Mouse (Mus musculus) limb, embryonic 10.5 days (tissue): ENCODE measurements at regions not wholly inside any gene's neighbourhood (a gene's known extent, or its start where the extent isn't known, plus 50 kb on each side); places are given as distances from the start of the nearest gene placed in this dataset.
"Not testable (repeated sequence)": the region's sequence is repeated elsewhere in the genome, so short reads cannot be mapped to it uniquely, and the experiment has no call there.

Experiments used
- DNase-seq: peaks from one replicate; pipeline ENCODE4 v3.0.0-alpha.2; 2017; ENCODE audit warnings: low spot score
- H3K27ac ChIP-seq: fragments of 300-500 bp; sonication (generic); 2 replicates; pipeline ENCODE4 v1.5.1; 2016; ENCODE audit warnings: mild to moderate bottlenecking
- H3K27me3 ChIP-seq: fragments of 300-500 bp; sonication (generic); 2 replicates; pipeline ENCODE4 v1.6.1; 2016; ENCODE audit warnings: low read depth, mild to moderate bottlenecking; ENCODE audit not compliant: poor library complexity, severe bottlenecking
- H3K36me3 ChIP-seq: fragments of 300-500 bp; sonication (generic); 2 replicates; pipeline ENCODE4 v1.6.1; 2016; ENCODE audit warnings: mild to moderate bottlenecking, moderate library complexity
- H3K4me1 ChIP-seq: fragments of 300-500 bp; sonication (generic); 2 replicates; pipeline ENCODE4 v1.6.1; 2016
- H3K4me3 ChIP-seq: fragments of 300-500 bp; sonication (generic); 2 replicates; pipeline ENCODE4 v1.5.1; 2016; ENCODE audit warnings: mild to moderate bottlenecking, moderate library complexity
- H3K9me3 ChIP-seq: fragments of 300-500 bp; sonication (generic); replicated peaks from 2 replicates; pipeline ENCODE4 v1.6.1; 2016; ENCODE audit warnings: mild to moderate bottlenecking
- WGBS: fragments of 180-500 bp; shearing (Covaris S2); methylation state at CpG from one replicate; pipeline ENCODE4 v1.1.7; 2016; 5-methylcytosine and 5-hydroxymethylcytosine counted together

GRCm38 (mm10) chr7:138008601-138009000 is 388.9 kb downstream of the Tcerg1l start:
- H3K27me3 ChIP-seq, result no peaks in the 10 kb centered on the region
- H3K4me3 ChIP-seq, result no peak overlapping the region
- no peak overlapping the region for H3K27ac ChIP-seq
- H3K4me1 ChIP-seq, result no peaks in the 10 kb centered on the region
- no peak for DNase-seq
- H3K36me3 ChIP-seq, result no peaks in the 10 kb centered on the region
- 42% methylated on average over 3 of the region's 3 CpGs for whole genome bisulfite sequencing
- H3K9me3 ChIP-seq, result no peaks in the 10 kb centered on the region

GRCm38 (mm10) chr7:138024021-138024420 is 373.5 kb downstream of the Tcerg1l start:
- not testable (repeated sequence) for H3K4me3 ChIP-seq, H3K27ac ChIP-seq, H3K36me3 ChIP-seq, DNase-seq, H3K9me3 ChIP-seq, H3K27me3 ChIP-seq, H3K4me1 ChIP-seq
- 95% methylated on average over 1 of the region's 1 CpGs for WGBS

- Histone ChIP-seq H3K27ac (no peak overlapping the region), H3K27me3 (no peaks in the 10 kb centered on the region), H3K36me3 (no peaks in the 10 kb centered on the region), H3K4me1 (no peaks in the 10 kb centered on the region), H3K9me3 (no peaks in the 10 kb centered on the region), H3K4me3 (no peak overlapping the region)
- 33% methylated on average over 2 of the region's 2 CpGs for WGBS
- no peak for DNase-seq
These were observed 345.8 kb downstream of the Tcerg1l start for GRCm38 (mm10) chr7:138051696-138052095.

DNA sequence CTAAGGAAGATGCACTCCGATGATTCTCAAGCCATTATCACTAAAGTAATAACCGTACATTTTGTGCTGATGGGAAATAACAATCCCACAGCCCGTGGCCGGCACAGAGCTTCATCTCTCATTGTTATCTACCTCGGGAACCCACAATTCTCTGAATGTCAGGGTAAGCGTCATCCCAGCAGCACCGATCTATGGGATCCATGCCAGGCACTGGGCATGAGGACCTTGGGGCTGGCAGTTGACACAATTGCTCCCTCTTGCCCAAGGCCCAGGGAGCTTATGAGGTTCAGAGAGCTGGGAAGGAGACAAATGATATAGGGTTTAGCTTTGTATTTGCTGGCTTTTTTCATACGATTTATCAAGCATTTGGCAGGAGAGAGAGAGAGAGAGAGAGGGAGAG is 342.8 kb downstream of the Tcerg1l start:
- 93% methylated on average over 8 of the region's 8 CpGs for WGBS
- Histone ChIP-seq H3K9me3 (no peaks in the 10 kb centered on the region), H3K27me3 (no peaks in the 10 kb centered on the region), H3K4me1 (no peaks in the 10 kb centered on the region), H3K27ac (no peak overlapping the region), H3K4me3 (no peak overlapping the region), H3K36me3 (no peaks in the 10 kb centered on the region)
- no peak for DNase-seq

- H3K27ac ChIP-seq, result no peak overlapping the region
- H3K27me3 ChIP-seq, result no peaks in the 10 kb centered on the region
- H3K4me1 ChIP-seq, result peaks cover 7% of the 10 kb centered on the region
- no peaks in the 10 kb centered on the region for H3K36me3 ChIP-seq
- peak; percentile 35 for DNase-seq
- H3K4me3 ChIP-seq, result no peak overlapping the region
- no peaks in the 10 kb centered on the region for H3K9me3 ChIP-seq
- WGBS, result 10% methylated on average over 7 of the region's 7 CpGs
These were observed 336.4 kb downstream of the Tcerg1l start for GRCm38 (mm10) chr7:138061116-138061515.

DNA sequence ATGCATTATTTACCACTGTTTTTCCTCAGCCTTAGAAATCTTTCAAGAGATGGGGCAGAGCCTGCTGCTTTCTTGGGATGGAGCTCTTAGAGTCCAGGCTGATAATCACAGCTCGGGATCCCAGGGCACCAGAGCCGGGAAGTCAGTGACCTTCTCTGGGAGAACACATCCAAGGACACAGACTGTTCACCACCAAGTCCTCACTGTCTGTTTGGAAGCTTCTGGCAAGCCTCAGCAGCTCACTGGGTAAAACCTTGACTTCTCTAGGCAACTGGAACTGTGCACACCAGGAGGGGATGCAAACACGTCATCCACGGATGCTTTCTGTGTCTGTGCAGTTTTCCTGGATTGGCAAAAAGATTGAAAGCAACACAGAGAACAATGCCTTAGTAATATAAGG is 330.6 kb downstream of the Tcerg1l start:
- no peak overlapping the region for H3K4me3 ChIP-seq
- 88% methylated on average over 4 of the region's 4 CpGs for WGBS
- no peak overlapping the region for H3K27ac ChIP-seq
- H3K4me1 ChIP-seq, result no peaks in the 10 kb centered on the region
- H3K9me3 ChIP-seq, result no peaks in the 10 kb centered on the region
- no peak for DNase-seq
- no peaks in the 10 kb centered on the region for H3K36me3 ChIP-seq
- H3K27me3 ChIP-seq, result no peaks in the 10 kb centered on the region

DNA sequence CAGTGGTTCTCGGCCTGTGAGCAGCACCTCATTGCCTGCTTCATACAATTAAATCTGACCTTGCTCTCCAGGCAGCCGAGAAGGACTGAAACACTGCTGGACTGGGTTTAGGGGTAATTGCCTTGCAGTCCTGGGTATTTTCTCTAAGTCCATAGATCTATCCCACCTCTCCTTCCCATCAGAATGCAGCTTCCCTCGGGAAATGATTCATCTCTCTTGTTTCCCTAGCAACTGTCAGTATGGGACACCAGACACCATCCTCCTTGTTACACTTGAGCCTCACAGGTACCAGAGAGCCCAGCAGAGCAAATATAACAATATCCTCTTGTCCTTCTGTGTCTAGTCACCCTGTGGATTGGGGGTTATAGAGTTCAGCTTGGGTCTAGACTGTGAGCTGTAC is 322.3 kb downstream of the Tcerg1l start:
- Histone ChIP-seq H3K4me3 (no peak overlapping the region), H3K4me1 (no peaks in the 10 kb centered on the region), H3K27ac (no peak overlapping the region), H3K27me3 (no peaks in the 10 kb centered on the region), H3K9me3 (no peaks in the 10 kb centered on the region), H3K36me3 (no peaks in the 10 kb centered on the region)
- DNase-seq, result no peak
- WGBS, result 75% methylated on average over 3 of the region's 3 CpGs

DNA sequence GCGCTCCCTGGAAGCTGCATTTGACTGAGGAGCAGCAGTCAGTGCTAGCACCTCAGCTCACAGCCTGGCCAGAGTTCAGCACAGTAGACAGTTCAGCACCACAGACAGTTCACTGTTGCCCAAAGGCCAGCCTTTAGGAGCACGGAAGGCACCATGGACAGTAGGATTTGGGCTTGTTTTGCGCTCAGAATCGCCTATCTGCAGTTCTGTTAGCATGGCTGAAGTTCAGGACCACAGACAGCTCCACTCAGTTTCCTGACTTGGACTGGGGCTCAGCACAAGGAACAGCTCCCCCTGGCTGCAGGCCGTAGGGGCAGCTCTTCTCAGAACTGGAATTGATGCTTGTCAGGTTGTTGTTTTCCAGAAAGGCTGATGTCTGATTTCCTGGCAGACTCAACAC is 313.6 kb downstream of the Tcerg1l start:
- no peaks in the 10 kb centered on the region for H3K9me3 ChIP-seq
- WGBS, result 17% methylated on average over 5 of the region's 5 CpGs
- H3K4me1 ChIP-seq, result no peaks in the 10 kb centered on the region
- H3K27ac ChIP-seq, result no peak overlapping the region
- no peaks in the 10 kb centered on the region for H3K27me3 ChIP-seq
- no peaks in the 10 kb centered on the region for H3K36me3 ChIP-seq
- no peak overlapping the region for H3K4me3 ChIP-seq
- DNase-seq, result peak; percentile 94

GRCm38 (mm10) chr7:138107471-138108210 is 289.9 kb downstream of the Tcerg1l start:
- no peaks in the 10 kb centered on the region for H3K36me3 ChIP-seq
- no peak for DNase-seq
- WGBS, result 59% methylated on average over 7 of the region's 7 CpGs
- no peak overlapping the region for H3K27ac ChIP-seq
- H3K9me3 ChIP-seq, result no peaks in the 10 kb centered on the region
- no peak overlapping the region for H3K4me3 ChIP-seq
- H3K4me1 ChIP-seq, result peaks cover 4% of the 10 kb centered on the region
- no peaks in the 10 kb centered on the region for H3K27me3 ChIP-seq

- no peaks in the 10 kb centered on the region for H3K27me3 ChIP-seq
- peaks cover 16% of the 10 kb centered on the region for H3K4me1 ChIP-seq
- no peaks in the 10 kb centered on the region for H3K9me3 ChIP-seq
- no peaks in the 10 kb centered on the region for H3K36me3 ChIP-seq
- H3K27ac ChIP-seq, result no peak overlapping the region
- DNase-seq, result no peak
- H3K4me3 ChIP-seq, result no peak overlapping the region
- 7% methylated on average over 4 of the region's 4 CpGs for WGBS
These were observed 276.0 kb downstream of the Tcerg1l start for GRCm38 (mm10) chr7:138121497-138121896.

GRCm38 (mm10) chr7:138129701-138130100 is 267.8 kb downstream of the Tcerg1l start:
- WGBS, result 76% methylated on average over 2 of the region's 2 CpGs
- Histone ChIP-seq H3K27me3 (no peaks in the 10 kb centered on the region), H3K4me3 (no peak overlapping the region), H3K27ac (no peak overlapping the region), H3K4me1 (no peaks in the 10 kb centered on the region), H3K36me3 (no peaks in the 10 kb centered on the region), H3K9me3 (no peaks in the 10 kb centered on the region)
- no peak for DNase-seq

- DNase-seq, result no peak
- Histone ChIP-seq H3K36me3 (no peaks in the 10 kb centered on the region), H3K27ac (no peak overlapping the region), H3K9me3 (no peaks in the 10 kb centered on the region), H3K4me1 (no peaks in the 10 kb centered on the region), H3K27me3 (no peaks in the 10 kb centered on the region), H3K4me3 (no peak overlapping the region)
- 92% methylated on average over 6 of the region's 6 CpGs for WGBS
These were observed 264.1 kb downstream of the Tcerg1l start for GRCm38 (mm10) chr7:138133427-138133826.

DNA sequence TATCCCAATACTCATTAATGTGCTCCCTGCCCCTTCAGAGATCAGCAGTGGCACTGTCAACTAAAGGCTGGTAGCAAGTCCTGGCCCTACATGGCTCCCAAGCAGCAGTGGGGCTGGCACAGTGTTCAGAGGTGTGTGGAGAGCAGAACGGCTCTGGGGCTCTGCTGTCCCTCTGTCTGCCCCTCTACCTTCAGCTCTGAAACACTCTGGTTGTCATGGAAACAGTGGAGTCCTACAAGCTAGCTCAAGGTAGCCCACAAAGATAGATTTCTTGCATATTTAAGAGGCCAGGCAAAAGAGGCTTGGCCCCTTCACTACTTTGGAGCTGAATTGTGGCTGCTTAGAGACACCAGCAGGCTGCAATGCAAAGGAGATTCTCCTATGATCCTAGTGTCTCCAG is 259.6 kb downstream of the Tcerg1l start:
- no peak for DNase-seq
- Histone ChIP-seq H3K36me3 (no peaks in the 10 kb centered on the region), H3K4me3 (no peak overlapping the region), H3K27me3 (no peaks in the 10 kb centered on the region), H3K4me1 (peaks cover 6% of the 10 kb centered on the region; the same call in 1 of the 2 replicates), H3K9me3 (no peaks in the 10 kb centered on the region), H3K27ac (no peak overlapping the region)
- 67% methylated on average over 1 of the region's 1 CpGs for WGBS

DNA sequence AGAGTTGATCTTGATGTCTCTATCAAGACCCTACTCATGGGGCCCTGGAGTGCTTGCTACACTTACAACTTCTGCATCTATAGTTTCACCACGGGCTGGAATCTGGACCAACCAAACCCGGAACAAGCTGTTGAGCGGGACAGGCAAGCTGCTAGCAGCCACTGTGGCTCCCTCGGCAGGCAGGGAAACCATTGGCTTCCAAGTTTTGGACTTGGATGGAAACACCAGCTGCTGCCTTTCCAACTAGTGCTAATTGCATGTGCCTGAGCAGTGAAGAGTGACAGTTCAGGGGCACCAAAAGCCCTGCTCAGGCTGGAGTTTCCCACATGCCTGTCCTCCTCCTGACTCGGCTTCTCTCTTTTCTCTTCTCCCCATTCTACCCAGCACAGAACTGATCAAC is 257.8 kb downstream of the Tcerg1l start:
- Histone ChIP-seq H3K27ac (no peak overlapping the region), H3K4me3 (no peak overlapping the region), H3K9me3 (no peaks in the 10 kb centered on the region), H3K27me3 (no peaks in the 10 kb centered on the region), H3K4me1 (peaks cover 6% of the 10 kb centered on the region; the same call in 1 of the 2 replicates), H3K36me3 (no peaks in the 10 kb centered on the region)
- 87% methylated on average over 5 of the region's 5 CpGs for WGBS
- no peak for DNase-seq
